Mouse (Mus musculus) gastrocnemius, postnatal 4 days (tissue): ENCODE measurements around the gene Gltpd2. TPM values are rescaled to one million over a fixed set of nuclear protein-coding genes. Genes with fewer than 3 reads are reported as not detected.
"Not testable (repeated sequence)": the region's sequence is repeated elsewhere in the genome, so short reads cannot be mapped to it uniquely, and the experiment has no call there.

Experiments used
- DNase-seq, 2 experiments: peaks; one replicate each; pipeline ENCODE4 v3.0.0; 2021 to 2022; ENCODE audit warnings: low spot score in 2 of 2, mixed read lengths in 2 of 2
- long read RNA-seq, 2 experiments: library from polyadenylated mRNA; stranded (forward); transcript quantifications; one replicate each; pipeline ENCODE4 v2.0.0; 2021
- total RNA-seq, 2 experiments: library from RNA; stranded (reverse); gene quantifications; 2 replicates each; pipeline ENCODE4 v1.2.3; 2021

Gene Gltpd2
- total RNA-seq: under 1 TPM in 1 of 2 experiments, not detected in 1; 0.25 TPM
- long read RNA-seq, experiment 1: 0 reads
- long read RNA-seq, experiment 2: 0 reads

DNA sequence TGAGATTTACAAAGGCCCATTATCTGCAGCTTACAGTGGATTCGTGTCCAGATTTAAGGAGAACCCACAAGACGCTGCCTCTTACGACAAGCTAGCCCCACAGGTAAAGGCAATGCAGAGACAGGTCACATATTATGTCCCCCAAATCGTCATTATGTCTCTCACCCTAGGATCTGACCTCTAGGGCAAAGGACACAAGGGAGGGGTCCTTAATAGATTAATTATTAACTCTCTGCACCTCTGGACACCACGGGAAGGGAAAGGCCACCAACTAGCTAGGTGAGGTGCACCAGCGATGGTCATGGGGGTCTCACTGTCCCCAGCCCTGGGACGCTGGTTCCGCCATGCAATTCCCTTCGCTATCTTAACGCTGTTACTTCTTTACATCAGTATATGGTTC, at the start of gene Gltpd2:
TSS of gene Gltpd2 (plus strand) at position 274 of the 400 bp plus-strand sequence.
- no peak for DNase-seq

- no peak for DNase-seq
Measured at GRCm38 (mm10) chr11:70469764-70470163, 49.2 kb upstream of the Gltpd2 start.

DNA sequence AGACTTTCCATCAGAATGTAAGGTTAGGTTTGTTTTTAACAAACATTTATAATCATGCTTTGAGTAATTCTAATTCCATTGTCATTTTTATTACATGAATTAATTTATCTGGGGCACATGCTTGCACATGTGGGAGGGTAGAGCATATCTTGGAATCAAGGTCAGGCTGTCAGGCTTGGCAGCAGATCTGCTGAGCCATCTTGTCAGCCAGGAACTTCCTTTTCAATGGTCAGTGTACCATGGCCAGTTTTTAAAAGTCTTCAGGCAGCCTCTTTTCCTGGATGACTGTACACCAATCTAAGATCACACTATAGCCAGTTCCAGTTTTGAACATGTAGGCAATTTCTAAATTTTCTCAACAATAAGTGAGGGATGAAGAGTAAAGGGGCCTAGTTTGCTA, 46.3 kb upstream of the Gltpd2 start:
- DNase-seq: no peak

- not testable (repeated sequence) for DNase-seq
Measured at GRCm38 (mm10) chr11:70473291-70473690, 45.7 kb upstream of the Gltpd2 start.

- no peak for DNase-seq
Measured at GRCm38 (mm10) chr11:70474872-70475534, 44.0 kb upstream of the Gltpd2 start.

- no peak for DNase-seq
Measured at GRCm38 (mm10) chr11:70485498-70485897, 33.5 kb upstream of the Gltpd2 start.

GRCm38 (mm10) chr11:70487816-70488215, 31.2 kb upstream of the Gltpd2 start:
- DNase-seq: peak in 1 of 2 experiments; percentile 51

GRCm38 (mm10) chr11:70489138-70489537, 29.9 kb upstream of the Gltpd2 start:
- DNase-seq: no peak

GRCm38 (mm10) chr11:70489684-70490083, 29.3 kb upstream of the Gltpd2 start:
- DNase-seq: no peak

- no peak for DNase-seq
Measured at GRCm38 (mm10) chr11:70499566-70500475, 19.2 kb upstream of the Gltpd2 start.

DNA sequence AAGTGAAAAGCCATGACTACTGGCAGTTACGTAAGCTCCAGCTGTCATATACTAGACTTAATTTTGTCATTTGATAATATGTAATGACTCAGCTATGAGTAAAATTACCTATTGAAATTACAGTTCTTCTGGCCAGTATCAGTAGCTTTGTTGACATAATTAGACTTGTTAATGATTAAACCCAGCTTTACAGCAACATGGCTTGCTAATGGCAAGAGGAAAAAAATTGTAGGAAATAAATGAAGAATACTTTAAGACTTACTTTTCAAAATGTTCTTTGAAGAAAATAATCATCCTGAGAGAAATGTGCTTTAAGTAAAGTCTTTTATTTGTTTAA, 18.6 kb upstream of the Gltpd2 start:
- DNase-seq: no peak

DNA sequence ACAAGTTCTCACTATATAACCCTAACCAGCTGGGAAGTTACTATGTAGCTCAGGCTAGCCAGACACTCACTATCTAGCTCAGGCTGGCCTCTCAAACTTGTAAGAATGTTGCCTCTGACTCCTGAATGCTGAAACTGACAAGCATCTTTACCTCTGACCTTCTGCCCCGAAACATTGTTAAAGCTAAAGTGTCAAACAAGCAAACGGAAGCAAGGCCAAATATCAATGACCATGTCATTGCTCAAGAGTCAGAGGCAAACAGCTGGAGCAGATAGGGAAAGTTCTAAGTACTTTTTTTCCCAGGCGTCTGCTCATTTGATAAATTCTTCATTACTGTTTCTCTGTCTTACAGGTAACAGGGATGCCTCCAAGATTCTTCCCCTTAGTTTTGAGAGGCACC, 17.0 kb upstream of the Gltpd2 start:
- no peak for DNase-seq

- DNase-seq: no peak
Measured at GRCm38 (mm10) chr11:70504970-70505369, 14.0 kb upstream of the Gltpd2 start, which contains the start of gene Tm4sf5. Gene Tm4sf5 (plus strand): TSS chr11:70505244.

DNA sequence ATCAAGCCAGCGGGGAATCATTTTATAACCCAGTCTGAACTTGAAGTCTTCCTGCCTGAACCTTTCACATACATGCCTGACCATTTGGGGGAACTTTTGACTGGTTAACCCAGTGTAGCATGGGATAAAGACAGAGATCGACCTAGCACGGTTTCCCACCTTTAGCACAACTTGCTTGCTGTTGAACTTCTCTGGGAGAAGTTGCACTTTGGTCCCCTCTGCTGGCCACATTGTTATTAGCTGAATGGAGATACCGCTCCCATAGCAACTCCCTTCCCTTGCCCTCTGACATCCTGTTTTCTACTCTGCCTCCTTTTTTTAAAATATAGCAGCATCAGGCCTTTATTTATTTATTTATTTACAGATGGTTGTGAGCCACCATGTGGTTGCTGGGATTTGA, 12.6 kb upstream of the Gltpd2 start:
- peak; percentile 44 to 68 for DNase-seq

DNA sequence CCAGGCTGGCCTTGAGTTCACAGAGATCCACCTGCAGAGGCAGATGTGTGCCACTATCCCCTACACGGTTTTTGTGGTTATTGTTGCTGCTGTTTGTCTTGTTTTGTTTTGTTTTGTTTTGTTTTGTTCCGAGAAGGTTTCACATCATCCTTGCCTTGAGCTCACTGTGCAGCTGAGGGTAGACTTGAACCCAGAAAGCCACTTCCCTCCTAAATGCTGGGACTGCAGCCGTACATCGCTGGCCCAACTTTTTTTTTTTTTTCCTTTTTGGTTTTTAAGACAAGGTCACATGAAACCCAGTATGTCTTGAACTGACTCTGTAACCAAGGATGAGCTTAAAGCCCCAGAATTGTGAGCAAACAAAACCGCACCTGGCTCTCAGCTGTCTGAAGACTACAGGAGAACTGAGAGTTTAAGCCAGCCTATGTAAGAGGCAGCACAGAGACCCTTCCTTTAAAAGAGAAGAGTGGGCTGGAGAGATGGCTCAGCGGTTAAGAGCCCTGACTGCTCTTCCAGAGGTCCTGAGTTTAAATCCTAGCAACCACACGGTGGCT, 12.0 kb upstream of the Gltpd2 start:
- DNase-seq: no peak

DNA sequence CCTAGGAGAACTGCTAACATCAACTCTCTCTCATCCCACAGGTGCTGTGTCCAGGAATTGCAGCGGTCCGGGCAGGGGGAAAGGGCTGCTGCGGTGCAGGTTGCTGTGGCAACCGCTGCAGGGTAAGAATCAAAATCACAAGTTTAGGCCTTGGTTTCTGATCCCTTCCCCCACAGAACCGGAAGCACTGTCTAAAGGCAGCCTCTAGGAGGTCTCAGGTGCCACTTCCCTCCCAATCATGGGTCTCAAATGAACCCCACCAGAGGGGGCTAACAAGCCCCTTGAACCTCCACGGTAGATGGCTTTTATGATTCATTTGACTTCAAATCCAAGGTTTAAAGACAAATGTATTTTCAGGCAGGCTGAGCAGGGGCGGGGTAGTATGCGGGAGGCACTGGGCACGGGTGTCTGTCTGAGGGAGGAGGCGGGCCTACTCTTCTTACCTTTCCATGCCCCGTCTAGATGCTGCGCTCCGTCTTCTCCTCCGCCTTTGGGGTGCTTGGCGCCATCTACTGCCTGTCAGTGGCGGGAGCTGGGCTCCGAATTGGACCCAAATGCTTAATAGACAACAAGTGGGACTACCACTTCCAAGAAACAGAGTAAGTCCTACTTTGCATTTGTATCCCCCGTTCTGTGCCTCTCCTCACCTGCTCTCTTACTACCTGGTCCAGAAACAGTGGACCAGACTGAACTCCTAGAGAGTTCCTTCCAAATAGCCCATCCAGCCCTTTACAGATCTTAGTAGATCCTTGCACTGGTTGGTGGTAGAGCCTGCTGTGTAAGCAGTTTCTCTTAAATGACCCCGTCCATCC, 9.0 kb upstream of the Gltpd2 start:
- peak in 1 of 2 experiments; percentile 15 for DNase-seq

- no peak for DNase-seq
Measured at GRCm38 (mm10) chr11:70511242-70511641, 7.8 kb upstream of the Gltpd2 start.

DNA sequence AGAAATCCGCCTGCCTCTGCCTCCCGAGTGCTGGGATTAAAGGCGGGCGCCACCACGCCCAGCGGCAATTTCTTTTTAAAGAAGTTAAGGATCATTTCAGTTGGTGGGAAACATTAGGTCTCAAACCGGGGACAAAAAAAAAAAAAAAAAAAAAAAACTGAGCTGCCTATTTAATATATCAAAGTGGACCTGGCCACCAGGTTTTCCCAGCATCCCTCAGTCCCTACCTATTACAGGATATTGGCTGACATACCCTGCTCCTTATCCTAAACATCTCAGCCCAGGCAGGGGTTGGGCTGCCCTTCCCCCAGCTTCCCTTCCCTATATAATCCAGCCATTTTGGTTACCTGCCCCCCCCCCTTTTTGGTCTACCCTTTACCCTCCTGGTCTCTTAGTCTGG, 7.2 kb upstream of the Gltpd2 start:
- DNase-seq: no peak

DNA sequence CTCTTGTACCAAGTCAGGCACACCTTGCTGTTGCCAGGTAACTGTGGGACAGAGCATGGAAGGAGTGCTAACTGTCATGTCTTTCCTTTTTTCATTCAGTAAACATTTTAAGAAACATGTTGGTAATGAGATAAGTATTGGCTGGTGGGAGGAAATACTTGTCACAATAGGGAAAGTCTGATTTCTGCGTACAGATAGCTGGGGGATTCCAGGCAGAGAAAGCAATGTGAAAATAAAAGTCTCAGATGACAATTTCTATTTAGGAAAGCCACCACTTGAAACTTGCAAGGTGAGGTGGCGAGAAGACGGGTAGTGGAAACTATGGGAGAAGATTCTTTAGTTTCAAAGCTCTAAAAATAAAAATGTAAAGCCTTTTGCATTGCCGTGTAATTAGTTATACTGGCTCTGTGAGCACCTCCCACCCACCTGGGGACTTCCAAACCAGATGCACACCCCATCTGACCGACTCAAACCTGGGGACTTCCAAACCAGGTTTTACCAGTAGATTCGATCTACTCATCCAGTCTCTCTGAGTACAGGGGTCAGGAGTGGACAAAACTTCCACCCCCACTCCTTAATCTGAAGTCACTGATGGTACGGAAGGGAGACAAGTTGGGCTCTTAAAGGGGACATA, 6.2 kb upstream of the Gltpd2 start:
- DNase-seq: no peak

DNA sequence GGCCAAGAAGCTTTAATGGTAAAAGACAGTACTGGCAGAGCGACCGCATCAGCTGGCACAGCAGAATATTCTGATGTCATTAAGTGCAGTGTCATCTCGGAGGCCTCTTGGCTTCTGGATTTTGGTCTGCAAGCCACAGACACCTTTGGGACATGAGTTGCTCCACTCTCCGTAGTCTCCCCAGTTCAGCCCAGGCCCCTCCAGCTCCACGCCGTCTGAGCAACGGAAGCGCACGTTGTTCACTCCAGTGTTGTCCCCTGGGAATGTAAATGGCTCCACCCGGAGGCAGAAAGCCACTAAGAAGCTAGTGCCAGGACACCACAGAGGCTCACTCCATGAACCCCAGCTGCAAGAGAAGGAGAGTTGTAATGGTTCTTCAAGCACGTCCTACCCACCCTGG, 5.5 kb upstream of the Gltpd2 start:
- DNase-seq: peak in 1 of 2 experiments; percentile 36

DNA sequence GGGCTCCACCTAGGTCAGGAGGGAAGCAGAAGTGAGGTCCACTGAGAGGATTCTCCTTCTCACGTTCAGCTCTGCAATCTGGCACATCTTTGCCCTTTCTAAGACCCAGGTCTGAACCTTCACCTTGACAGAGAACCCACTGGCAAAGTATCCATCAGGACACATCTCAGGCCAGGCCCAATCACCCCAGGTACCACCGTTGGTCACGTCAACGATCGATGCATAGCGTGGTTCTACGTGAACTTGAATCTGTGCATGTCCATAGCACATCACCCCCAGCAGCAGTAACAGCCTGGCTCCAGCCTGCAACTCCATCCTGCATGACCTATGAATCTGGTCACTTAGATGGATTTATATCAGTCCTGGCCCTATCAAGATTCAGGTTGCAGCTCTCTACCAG, 4.7 kb upstream of the Gltpd2 start, which contains the start of gene Vmo1:
TSS of gene Vmo1 (minus strand) at position 329 of the 400 bp plus-strand sequence.
- no peak for DNase-seq
